Mouse (Mus musculus) CH12.LX (cell line): ENCODE measurements around the gene Kalrn. TPM values are rescaled to one million over a fixed set of nuclear protein-coding genes. Genes with fewer than 3 reads are reported as not detected.

Experiments used
- DNase-seq: peaks from one replicate; pipeline ENCODE4 v3.0.0-alpha.2; 2013; ENCODE audit errors: extremely low read depth
- H3K27ac ChIP-seq: 2 replicates; pipeline ENCODE4 v1.5.1; 2012; ENCODE audit warnings: low read depth, mild to moderate bottlenecking, control low read depth, moderate library complexity; ENCODE audit not compliant: insufficient read depth
- H3K27me3 ChIP-seq: replicated peaks from 2 replicates; pipeline ENCODE3; 2012; ENCODE audit warnings: inconsistent platforms
- H3K36me3 ChIP-seq, 2 experiments: replicated peaks in 1 of 2; 2 replicates each; pipeline versions ENCODE3 to v1.6.1; 2012; ENCODE audit warnings: inconsistent platforms in 1 of 2, low read length in 1 of 2, mild to moderate bottlenecking in 1 of 2, mixed read lengths in 1 of 2, moderate library complexity in 1 of 2; ENCODE audit not compliant: control insufficient read depth in 1 of 2, insufficient read depth in 1 of 2
- H3K4me1 ChIP-seq, 2 experiments: 2 replicates each; pipeline ENCODE4 v1.6.1; 2012; ENCODE audit warnings: inconsistent platforms in 1 of 2, moderate library complexity in 1 of 2; ENCODE audit not compliant: insufficient read depth in 2 of 2, control insufficient read depth in 1 of 2
- H3K4me2 ChIP-seq: 2 replicates; pipeline ENCODE4 v1.6.1; 2012; ENCODE audit warnings: low read depth, mild to moderate bottlenecking, control low read depth; ENCODE audit not compliant: poor library complexity, insufficient read depth, severe bottlenecking
- H3K4me3 ChIP-seq, 3 experiments: fragments of 150-350 bp in 1 of 3; sonication (generic) in 1 of 3; replicated peaks in 1 of 3; 2 replicates each; pipeline versions ENCODE3 to v1.5.1; 2011 to 2012; ENCODE audit warnings: low read depth in 2 of 3, low read length in 2 of 3, mild to moderate bottlenecking in 2 of 3, moderate library complexity in 2 of 3, control low read depth in 1 of 3, improper control_type of control experiment in 1 of 3, inconsistent platforms in 1 of 3, mixed read lengths in 1 of 3; ENCODE audit not compliant: poor library complexity in 1 of 3
- H3K79me2 ChIP-seq: replicated peaks from 2 replicates; pipeline ENCODE4 v1.6.1; 2012; ENCODE audit warnings: mild to moderate bottlenecking, moderate library complexity; ENCODE audit not compliant: control insufficient read depth, poor library complexity, insufficient read depth, severe bottlenecking; ENCODE audit errors: extremely low read depth
- H3K9ac ChIP-seq: 2 replicates; pipeline ENCODE4 v1.6.1; 2012; ENCODE audit warnings: low read depth, mild to moderate bottlenecking, control low read depth, moderate library complexity; ENCODE audit not compliant: insufficient read depth
- H3K9me3 ChIP-seq: replicated peaks from 2 replicates; pipeline ENCODE3; 2012; ENCODE audit warnings: low read length, inconsistent platforms, mixed read lengths
- BHLHE40 ChIP-seq: IDR thresholded peaks from 2 replicates; pipeline ENCODE4 v1.6.1; 2011; ENCODE audit warnings: mild to moderate bottlenecking, low read depth, low read length, improper control_type of control experiment
- EP300 ChIP-seq: IDR thresholded peaks from 2 replicates; pipeline ENCODE4 v1.6.1; 2011; ENCODE audit warnings: low read length, improper control_type of control experiment
- GABPA ChIP-seq: IDR thresholded peaks from 2 replicates; pipeline ENCODE4 v1.6.1; 2012; ENCODE audit warnings: low read depth, low read length, improper control_type of control experiment, inconsistent platforms; ENCODE audit not compliant: insufficient replicate concordance
- IRF4 ChIP-seq: IDR thresholded peaks from 2 replicates; pipeline ENCODE4 v1.6.1; 2014; ENCODE audit warnings: low read depth, mild to moderate bottlenecking, inconsistent platforms, low read length, improper control_type of control experiment
- JUND ChIP-seq: conservative IDR thresholded peaks from 2 replicates; pipeline ENCODE4 v1.6.1; 2011; ENCODE audit warnings: low read depth, low read length, improper control_type of control experiment
- KAT2A ChIP-seq: IDR thresholded peaks from 2 replicates; pipeline ENCODE4 v1.6.1; 2012; ENCODE audit warnings: low read length, improper control_type of control experiment, inconsistent platforms; ENCODE audit not compliant: insufficient replicate concordance
- MAFK ChIP-seq: IDR thresholded peaks from 2 replicates; pipeline ENCODE4 v1.6.1; 2011; ENCODE audit warnings: low read length, improper control_type of control experiment; ENCODE audit not compliant: insufficient replicate concordance
- MAX ChIP-seq: IDR thresholded peaks from 2 replicates; pipeline ENCODE4 v1.6.1; 2011; ENCODE audit warnings: low read length, improper control_type of control experiment
- MXI1 ChIP-seq: IDR thresholded peaks from 2 replicates; pipeline ENCODE4 v1.6.1; 2011; ENCODE audit warnings: mild to moderate bottlenecking, low read depth, low read length, improper control_type of control experiment
- POLR2AphosphoS2 ChIP-seq: IDR thresholded peaks from 2 replicates; pipeline ENCODE4 v1.6.1; 2011; ENCODE audit warnings: low read depth, low read length, improper control_type of control experiment
- TBP ChIP-seq: conservative IDR thresholded peaks from 2 replicates; pipeline ENCODE4 v1.6.1; 2011; ENCODE audit warnings: low read depth, low read length, improper control_type of control experiment
- TCF12 ChIP-seq: IDR thresholded peaks from 2 replicates; pipeline ENCODE4 v1.6.1; 2014; ENCODE audit warnings: low read depth, mild to moderate bottlenecking, inconsistent platforms, low read length, improper control_type of control experiment
- UBTF ChIP-seq: IDR thresholded peaks from 2 replicates; pipeline ENCODE4 v1.6.1; 2012; ENCODE audit warnings: low read depth, mild to moderate bottlenecking, inconsistent platforms, low read length, improper control_type of control experiment, moderate library complexity
- USF1 ChIP-seq: IDR thresholded peaks from 2 replicates; pipeline ENCODE4 v1.6.1; 2014; ENCODE audit warnings: low read depth, mild to moderate bottlenecking, inconsistent platforms, low read length, improper control_type of control experiment
- USF2 ChIP-seq: conservative IDR thresholded peaks from 2 replicates; pipeline ENCODE4 v1.6.1; 2011; ENCODE audit warnings: low read depth, low read length, improper control_type of control experiment
- ZC3H11A ChIP-seq: IDR thresholded peaks from 2 replicates; pipeline ENCODE4 v1.6.1; 2012; ENCODE audit warnings: low read depth, mild to moderate bottlenecking, inconsistent platforms, low read length, improper control_type of control experiment
- ZKSCAN1 ChIP-seq: IDR thresholded peaks from 2 replicates; pipeline ENCODE4 v1.6.1; 2012; ENCODE audit warnings: low read depth, inconsistent platforms, low read length, improper control_type of control experiment, borderline replicate concordance
- dilution Hi-C: fragments of 300-500 bp; cut with MboI; formaldehyde crosslinking; loops from 2 replicates; pipeline ENCODE4 v1.14.3; 2020; ENCODE audit warnings: low sequenced_read_pairs; ENCODE audit not compliant: extremely low pct_unique_long_range_greater_than_20kb, extremely low pct_ligation_motif_present
- in situ Hi-C: fragments of 300-500 bp; cut with MboI; formaldehyde crosslinking; loops from 3 replicates; pipeline ENCODE4 v1.14.3; 2019; ENCODE audit warnings: low sequenced_read_pairs, low pct_ligation_motif_present, low pct_unique_long_range_greater_than_20kb, mixed read lengths
- polyA plus RNA-seq: library from polyadenylated mRNA; unstranded; fragments of >175 nt; gene quantifications from 2 replicates; pipeline ENCODE4 v1.2.1, GENCODE M21; 2012; ENCODE audit warnings: low read depth; ENCODE audit not compliant: insufficient read length
- total RNA-seq, 2 experiments: library from RNA; depleted of rRNA; stranded (reverse); fragments of 300-350 nt in 1 of 2; fragments of >200 nt in 1 of 2; gene quantifications; 2 replicates each; pipeline ENCODE4 v1.2.3; 2012 to 2014

Gene Kalrn
- total and polyA plus RNA-seq, 3 experiments = 0.08 to 0.09 TPM; not detected in 1

DNA sequence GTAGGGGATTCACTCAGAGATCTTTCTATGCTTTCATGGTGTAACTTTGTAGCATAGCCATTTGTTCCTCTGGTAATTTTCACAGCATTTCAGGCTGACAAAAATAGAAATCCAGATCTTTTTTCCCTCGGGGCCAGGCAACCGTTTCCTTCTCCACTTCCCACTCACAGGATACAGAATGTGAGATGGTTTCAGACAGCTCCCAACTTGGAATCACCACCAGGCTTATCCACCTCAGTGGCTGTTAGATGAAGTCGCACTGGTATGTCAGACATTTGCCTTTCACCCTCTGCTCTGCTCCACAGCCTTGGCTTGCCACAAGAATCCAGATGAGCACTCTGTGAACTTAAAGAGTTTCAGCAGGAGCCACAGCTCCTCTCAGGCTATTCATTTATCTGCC lies 48.1 kb downstream of the Kalrn start:
- H3K4me3 ChIP-seq = no peak overlapping the region
- no peaks in the 10 kb centered on the region for H3K4me1 ChIP-seq
- dilution Hi-C loops (no loop called here), in situ Hi-C loops (no loop called here)
- H3K9me3 ChIP-seq = no peaks in the 10 kb centered on the region
- TF ChIP-seq JUND = no peak
- TF ChIP-seq ZC3H11A = no peak
- TF ChIP-seq MXI1 = no peak
- TF ChIP-seq USF1 = no peak
- TF ChIP-seq UBTF = no peak
- TF ChIP-seq BHLHE40 = no peak
- no peak for TF ChIP-seq ZKSCAN1
- TF ChIP-seq EP300 = no peak
- TF ChIP-seq IRF4 = no peak
- TF ChIP-seq GABPA = no peak
- TF ChIP-seq USF2 = no peak
- no peak for TF ChIP-seq TBP
- TF ChIP-seq KAT2A = no peak
- TF ChIP-seq MAX = no peak
- TF ChIP-seq TCF12 = no peak
- TF ChIP-seq POLR2AphosphoS2 = no peak
- no peaks in the 10 kb centered on the region for H3K36me3 ChIP-seq
- H3K27ac ChIP-seq = no peak overlapping the region
- no peaks in the 10 kb centered on the region for H3K79me2 ChIP-seq
- peaks cover 62% of the 10 kb centered on the region for H3K27me3 ChIP-seq
- H3K4me2 ChIP-seq = no peak overlapping the region
- no peak overlapping the region for H3K9ac ChIP-seq
- DNase-seq = no peak

DNA sequence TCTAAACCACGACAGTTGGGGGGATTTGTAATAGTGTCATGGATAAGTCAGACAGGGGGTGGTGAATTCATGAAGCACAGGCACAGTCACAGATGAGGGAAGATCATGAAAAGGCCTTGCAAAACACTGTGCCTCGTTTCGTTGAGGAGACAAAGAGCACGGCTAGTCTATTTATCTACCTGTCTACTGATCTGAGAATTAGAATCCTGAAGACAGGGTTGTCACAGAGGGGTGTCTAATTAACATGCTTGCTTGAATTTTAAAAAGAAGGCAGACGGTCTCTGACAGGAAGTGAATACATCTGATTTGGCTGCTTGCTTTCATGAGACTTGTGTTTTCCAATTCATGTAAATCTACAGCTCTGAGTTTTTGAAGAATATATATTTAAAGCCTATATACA lies 52.3 kb downstream of the Kalrn start:
- DNase-seq = no peak
- Histone ChIP-seq H3K79me2 (no peaks in the 10 kb centered on the region), H3K36me3 (no peaks in the 10 kb centered on the region), H3K9ac (no peak overlapping the region)
- dilution Hi-C loops = no loop called here
- no peak for TF ChIP-seq MAFK
- TF ChIP-seq, all 38 proteins: peak for 0
- Histone ChIP-seq H3K9me3 (no peaks in the 10 kb centered on the region), H3K4me2 (no peak overlapping the region), H3K27ac (no peak overlapping the region), H3K4me1 (no peaks in the 10 kb centered on the region), H3K4me3 (no peak overlapping the region), H3K27me3 (peaks cover 70% of the 10 kb centered on the region)
- in situ Hi-C loops = no loop called here
